Mouse (Mus musculus) lung, adult 2 months (tissue): ENCODE results near the gene Elavl2.
A peak's percentile ranks its signal among the peaks of the same experiment; 100 is the strongest.

Experiments used
- CTCF ChIP-seq: fragments of 200-500 bp; IDR thresholded peaks from 2 replicates; pipeline ENCODE4 v1.5.1; 2011; ENCODE audit warnings: mild to moderate bottlenecking, low read length, control low read depth; ENCODE audit not compliant: insufficient read depth
- POLR2A ChIP-seq: fragments of 200-500 bp; IDR thresholded peaks from 2 replicates; pipeline ENCODE4 v1.6.1; 2011; ENCODE audit warnings: low read depth, mild to moderate bottlenecking, control low read depth, low read length, borderline replicate concordance; ENCODE audit errors: extremely low read depth

- TF ChIP-seq POLR2A, result peak; percentile 45; the same call in 1 of the 2 replicates
- TF ChIP-seq CTCF, result no peak
Measured at GRCm38 (mm10) chr4:91376317-91376910, 24.2 kb downstream of the Elavl2 start.
